ENCODE assay signal across 16 mouse cellular contexts in the genomic region with DNA sequence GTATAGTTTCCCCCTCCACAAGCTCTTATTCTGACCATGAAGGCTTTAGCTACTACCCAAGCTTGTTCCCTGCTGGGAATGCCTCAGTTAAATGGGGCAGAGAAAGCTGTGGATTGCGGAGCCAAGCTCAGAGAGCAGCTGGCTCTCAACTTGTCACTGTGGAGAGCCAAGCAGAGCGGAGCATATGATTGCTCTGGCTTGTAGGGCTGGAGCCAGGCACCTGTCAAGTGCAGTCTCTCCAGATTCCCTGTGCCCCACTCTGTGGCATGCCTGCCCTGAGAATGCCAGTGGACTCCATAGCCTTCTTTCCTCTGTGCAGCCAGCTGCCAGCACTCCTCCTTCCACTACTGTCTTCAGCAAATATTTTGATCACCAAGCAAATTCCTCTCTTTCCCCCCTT.
DNase-seq lines count a peak whose midpoint lies in the region; ATAC-seq lines count a peak whose summit lies in the region.
"Had no signal": no experiment of that assay in that cellular context is flagged by ENCODE, and none has a peak within 500 bp of the region (broad histone marks: within the 10 kb centered on the region; RNA-seq: fewer than 3 reads in every experiment).

No protein-coding gene starts in this region.

- no peak overlapping the region for H3K4me3 ChIP-seq in forebrain, embryonic 16.5 days (replicated peaks; ENCODE audit: low read length)
- no peak overlapping the region for H3K4me3 ChIP-seq in limb, embryonic 10.5 days
- H3K4me3 ChIP-seq: midbrain, embryonic 15.5 days had no signal

- WGBS in forebrain, embryonic 16.5 days, result 56% methylated on average over 2 of the region's 2 CpGs
- WGBS in limb, embryonic 10.5 days, result 59% methylated on average over 2 of the region's 2 CpGs

- no peak for DNase-seq in frontal cortex, adult 2 months (ENCODE audit: extremely low spot score in 1 of 2, low spot score in 1 of 2)
- DNase-seq in layer of hippocampus, postnatal 10 days (ENCODE audit: low spot score in 2 of 2), result peak; percentile 30 to 43
- no peak for DNase-seq in layer of hippocampus, adult 18-20 months (ENCODE audit: low spot score in 2 of 2)
- DNase-seq in gastrocnemius, postnatal 4 days (ENCODE audit: low spot score in 2 of 2), result peak; percentile 17 to 31
- no peak for DNase-seq in limb, embryonic 10.5 days (ENCODE audit: low spot score)
- DNase-seq: adrenal gland, postnatal 36 days; cerebellum, adult 11-12 months; kidney, adult 11 months; kidney, postnatal 14 days; liver, postnatal 0 days; lung, postnatal 4 days; right cerebral cortex, postnatal 25 days had no signal

- no peaks in the 10 kb centered on the region for H3K9me3 ChIP-seq in forebrain, embryonic 16.5 days (ENCODE audit: control insufficient read depth, low read length)
- H3K9me3 ChIP-seq in limb, embryonic 10.5 days (replicated peaks), result no peaks in the 10 kb centered on the region
- H3K9me3 ChIP-seq: midbrain, embryonic 15.5 days had no signal

- no peak overlapping the region for H3K9ac ChIP-seq in forebrain, embryonic 16.5 days (replicated peaks; ENCODE audit: low read depth, low read length)
- H3K9ac ChIP-seq: liver, postnatal 0 days; midbrain, embryonic 15.5 days had no signal

- ATAC-seq in frontal cortex, adult (ENCODE audit: low TSS enrichment), result 0 out of 2 replicates have a peak, but pooled peaks have one; percentile 20
- ATAC-seq in forebrain, embryonic 16.5 days, result peak; percentile 88
- no peak for ATAC-seq in monocyte, adult 5-6 weeks (replicated peaks; ENCODE audit: insufficient number of reproducible peaks, low FRiP score, low TSS enrichment, poor library complexity, severe bottlenecking)
- ATAC-seq: liver, postnatal 0 days; midbrain, embryonic 15.5 days had no signal

- H3K4me2 ChIP-seq in forebrain, embryonic 16.5 days (ENCODE audit: low read length), result no peak overlapping the region
- H3K4me2 ChIP-seq: midbrain, embryonic 15.5 days had no signal

- H3K27ac ChIP-seq in forebrain, embryonic 16.5 days (ENCODE audit: low read length), result no peak overlapping the region
- H3K27ac ChIP-seq in limb, embryonic 10.5 days, result no peak overlapping the region
- H3K27ac ChIP-seq: midbrain, embryonic 15.5 days had no signal

- H3K27me3 ChIP-seq in forebrain, embryonic 16.5 days (replicated peaks; ENCODE audit: control insufficient read depth, insufficient read depth, low read length), result no peaks in the 10 kb centered on the region
- 0 out of 2 replicates have a peak, but pooled peaks cover 10% of the 10 kb centered on the region for H3K27me3 ChIP-seq in limb, embryonic 10.5 days (ENCODE audit: low read depth, poor library complexity, severe bottlenecking)
- H3K27me3 ChIP-seq: midbrain, embryonic 15.5 days had no signal

- no peaks in the 10 kb centered on the region for H3K36me3 ChIP-seq in forebrain, embryonic 16.5 days (ENCODE audit: control insufficient read depth, insufficient read depth)
- H3K36me3 ChIP-seq in limb, embryonic 10.5 days, result no peaks in the 10 kb centered on the region
- H3K36me3 ChIP-seq: midbrain, embryonic 15.5 days had no signal

- H3K4me1 ChIP-seq in forebrain, embryonic 16.5 days (replicated peaks; ENCODE audit: control insufficient read depth, insufficient read depth, low read length), result no peaks in the 10 kb centered on the region
- peaks cover 14% of the 10 kb centered on the region for H3K4me1 ChIP-seq in limb, embryonic 10.5 days
- H3K4me1 ChIP-seq: midbrain, embryonic 15.5 days had no signal

Comparison
In these comparisons a context has a peak if more than half of its experiments do, and no peak if none do; other contexts are left out.
1. DNase-seq: peak in layer of hippocampus, postnatal 10 days (2 of 2) and gastrocnemius, postnatal 4 days (2 of 2); none in frontal cortex, adult 2 months (0 of 2), layer of hippocampus, adult 18-20 months (0 of 2) and limb, embryonic 10.5 days (single experiment).